Mouse (Mus musculus): ENCODE data around the gene Baiap2.

- no peak for TF ChIP-seq CTCF (IDR thresholded peaks at IDR 0.05; ENCODE audit: low read depth)
- TF ChIP-seq EP300 (IDR thresholded peaks at IDR 0.05; ENCODE audit: low read depth), result no peak
Measured at GRCm38 (mm10) chr11:119981769-119982168, 39.2 kb downstream of the Baiap2 start.

Measured in liver, postnatal 0 days (tissue).